Comparison of ENCODE assay signal across 8 mouse cellular contexts in the genomic region with DNA sequence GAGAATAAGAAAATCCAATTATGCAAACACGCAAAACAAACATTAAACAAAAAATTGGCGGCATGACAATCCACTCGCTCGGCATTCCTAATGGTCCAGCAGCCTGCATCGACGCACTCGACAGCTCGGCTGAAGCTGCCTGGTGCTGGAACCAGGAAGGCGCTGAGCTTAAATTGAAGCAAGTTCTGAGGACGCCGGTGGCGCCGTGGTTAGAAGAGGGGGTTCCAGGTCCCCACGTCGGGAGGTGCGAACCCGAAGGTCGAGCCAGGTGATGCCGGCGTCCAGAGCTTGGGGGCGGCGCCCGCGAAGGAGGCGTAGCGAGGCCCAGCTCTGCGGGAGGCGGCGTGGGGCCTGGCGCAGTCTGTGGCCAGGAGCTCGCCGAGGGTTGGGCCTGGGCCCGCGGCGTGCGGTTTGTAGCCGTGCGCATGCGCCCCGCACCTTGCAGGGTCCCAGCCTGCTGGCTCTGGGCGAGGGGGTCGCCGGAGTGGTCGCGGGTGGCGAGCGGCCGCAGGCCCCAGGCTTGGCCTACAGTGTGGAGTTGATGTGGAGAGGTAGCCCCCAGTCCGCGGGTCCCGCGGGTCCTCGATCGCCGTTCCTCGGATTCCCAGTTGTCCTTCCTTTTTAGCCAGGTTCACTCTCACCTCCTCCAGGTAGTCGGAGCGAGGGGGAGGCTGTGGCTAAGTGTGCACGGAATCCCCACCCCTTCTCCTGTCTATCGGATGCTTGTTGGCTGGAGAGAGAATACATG. TPM values are rescaled to one million over a fixed set of nuclear protein-coding genes. Genes with fewer than 3 reads are reported as not detected.
DNase-seq lines count a peak whose midpoint lies in the region; ATAC-seq and TF ChIP-seq lines count a peak whose summit lies in the region.

No protein-coding gene starts in this region.

- no peaks in the 10 kb centered on the region for H3K9me3 ChIP-seq in embryonic facial prominence, embryonic 11.5 days (replicated peaks; ENCODE audit: control insufficient read depth, low read length)
- H3K9me3 ChIP-seq in midbrain, embryonic 11.5 days (ENCODE audit: control insufficient read depth, low read length): no peaks in the 10 kb centered on the region

- H3K4me1 ChIP-seq in embryonic facial prominence, embryonic 11.5 days (ENCODE audit: control insufficient read depth, insufficient read depth, low read length): no peaks in the 10 kb centered on the region; the same call in 1 of the 2 replicates
- peaks cover 6% of the 10 kb centered on the region; the same call in 1 of the 2 replicates for H3K4me1 ChIP-seq in midbrain, embryonic 11.5 days (ENCODE audit: control insufficient read depth, insufficient read depth, low read length)
- peaks cover 6% of the 10 kb centered on the region; the same call in 1 of the 2 replicates for H3K4me1 ChIP-seq in small intestine, adult 2 months (ENCODE audit: control insufficient read depth, insufficient read depth, insufficient read length, low read length)

- peak overlapping the region; percentile 74 for H3K4me3 ChIP-seq in embryonic facial prominence, embryonic 11.5 days (ENCODE audit: low read depth, low read length)
- H3K4me3 ChIP-seq in midbrain, embryonic 11.5 days (ENCODE audit: low read depth, low read length): peak overlapping the region; percentile 77
- peak overlapping the region; percentile 93 for H3K4me3 ChIP-seq in small intestine, adult 2 months (ENCODE audit: low read depth, low read length)

- H3K36me3 ChIP-seq in embryonic facial prominence, embryonic 11.5 days (replicated peaks; ENCODE audit: control insufficient read depth, insufficient read depth, low read depth, low read length): no peaks in the 10 kb centered on the region
- H3K36me3 ChIP-seq in midbrain, embryonic 11.5 days (ENCODE audit: control insufficient read depth, insufficient read depth, low read length): no peaks in the 10 kb centered on the region
- no peaks in the 10 kb centered on the region for H3K36me3 ChIP-seq in small intestine, adult 2 months (ENCODE audit: control insufficient read depth, insufficient read depth, low read length)

- no peak overlapping the region for H3K27ac ChIP-seq in embryonic facial prominence, embryonic 11.5 days (replicated peaks; ENCODE audit: low read depth, low read length)
- H3K27ac ChIP-seq in midbrain, embryonic 11.5 days (ENCODE audit: low read depth, low read length): no peak overlapping the region
- H3K27ac ChIP-seq in small intestine, adult 2 months (ENCODE audit: insufficient read depth, low read depth, low read length): no peak overlapping the region

- DNase-seq in urinary bladder, adult 18-20 months (ENCODE audit: low spot score in 2 of 2): peak; percentile 67 to 84
- no peak for DNase-seq in urinary bladder, postnatal 10 days (ENCODE audit: low spot score)
- DNase-seq in embryonic facial prominence, embryonic 11.5 days (ENCODE audit: low spot score): peak; percentile 92
- peak; percentile 78 for DNase-seq in kidney, adult 11 months
- DNase-seq in left cerebral cortex, postnatal 4 days: peak; percentile 75
- DNase-seq in midbrain, embryonic 11.5 days (ENCODE audit: low spot score, missing footprints): peak; percentile 98

- peak; percentile 95 for ATAC-seq in embryonic facial prominence, embryonic 11.5 days (replicated peaks; ENCODE audit: insufficient number of reproducible peaks, low FRiP score, low TSS enrichment, low read depth)
- peak; percentile 81 for ATAC-seq in granulocyte monocyte progenitor cell, adult 5-6 weeks (replicated peaks; ENCODE audit: poor library complexity, severe bottlenecking)
- peak; percentile 94 for ATAC-seq in midbrain, embryonic 11.5 days (ENCODE audit: low FRiP score)

- intact Hi-C loops in left cerebral cortex, postnatal 4 days (cut with DNase I): no loop called here

- TF ChIP-seq CTCF in small intestine, adult 2 months (IDR thresholded peaks at IDR 0.05; ENCODE audit: extremely low read depth, insufficient read length, insufficient replicate concordance, low read depth, low read length): no peak

- peak overlapping the region; percentile 75 for H3K9ac ChIP-seq in embryonic facial prominence, embryonic 11.5 days (replicated peaks; ENCODE audit: low read length)
- peak overlapping the region; percentile 86 for H3K9ac ChIP-seq in midbrain, embryonic 11.5 days (ENCODE audit: low read length)

- peak overlapping the region; percentile 70 for H3K4me2 ChIP-seq in embryonic facial prominence, embryonic 11.5 days (ENCODE audit: low read depth, low read length)
- H3K4me2 ChIP-seq in midbrain, embryonic 11.5 days: peak overlapping the region; percentile 72

- H3K27me3 ChIP-seq in embryonic facial prominence, embryonic 11.5 days (ENCODE audit: control insufficient read depth, insufficient read depth, low read length): peaks cover 4% of the 10 kb centered on the region; the same call in 1 of the 2 replicates
- H3K27me3 ChIP-seq in midbrain, embryonic 11.5 days (ENCODE audit: control insufficient read depth, insufficient read depth, low read length): peaks cover 28% of the 10 kb centered on the region
- peaks cover 24% of the 10 kb centered on the region for H3K27me3 ChIP-seq in small intestine, adult 2 months (ENCODE audit: control insufficient read depth, insufficient read depth, low read length)

- no peak for TF ChIP-seq POLR2A in small intestine, adult 2 months (IDR thresholded peaks at IDR 0.05; ENCODE audit: low read depth, low read length)

- WGBS in embryonic facial prominence, embryonic 11.5 days: under 1% methylated on average over 60 of the region's 60 CpGs
- WGBS in midbrain, embryonic 11.5 days: under 1% methylated on average over 56 of the region's 60 CpGs
- WGBS in small intestine, adult 2 months: under 1% methylated on average over 59 of the region's 60 CpGs

RNA-seq across cellular contexts. Expression of gene Shox2, which starts 4.1 kb away (rescaled TPM):
- polyA plus RNA-seq in embryonic facial prominence, embryonic 11.5 days (2014; fragmentation: Nextera tagmentation; extraction: Ambion mirVana): 19.3 and 20.7 TPM in 2 replicates
- total RNA-seq in granulocyte monocyte progenitor cell, adult 5-6 weeks (2014; fragmentation: Nextera tagmentation): not detected in 2 replicates
- total RNA-seq in granulocyte monocyte progenitor cell, adult 5-6 weeks (2017): not detected in 2 replicates
- under 1 TPM in 1 of 2 experiments, not detected in 1; 0.76 TPM for total RNA-seq in left cerebral cortex, postnatal 4 days (2021)
- 54.3 and 57.8 TPM in 2 replicates for polyA plus RNA-seq in midbrain, embryonic 11.5 days (2014; fragmentation: Nextera tagmentation; extraction: Ambion mirVana)
- 0.09 TPM in 1 of 2 replicates, not detected in the other for polyA plus RNA-seq in small intestine, adult 2 months (2012; rRNA removed)

RNA-seq across cellular contexts. Expression of gene Rsrc1, which starts 4.5 kb away (rescaled TPM):
- polyA plus RNA-seq in embryonic facial prominence, embryonic 11.5 days (2014; fragmentation: Nextera tagmentation; extraction: Ambion mirVana): 52.5 and 54.8 TPM in 2 replicates
- total RNA-seq in granulocyte monocyte progenitor cell, adult 5-6 weeks (2014; fragmentation: Nextera tagmentation): 41.4 and 44.6 TPM in 2 replicates
- 53.2 and 55.3 TPM in 2 replicates for total RNA-seq in granulocyte monocyte progenitor cell, adult 5-6 weeks (2017)
- 10 to 100 TPM; 30.2 to 31.4 TPM for total RNA-seq in left cerebral cortex, postnatal 4 days (2021)
- polyA plus RNA-seq in midbrain, embryonic 11.5 days (2014; fragmentation: Nextera tagmentation; extraction: Ambion mirVana): 59.6 and 61.7 TPM in 2 replicates
- polyA plus RNA-seq in small intestine, adult 2 months (2012; rRNA removed): 0.95 and 1.3 TPM in 2 replicates

Comparison
In these comparisons a context has a peak if more than half of its experiments do, and no peak if none do; other contexts are left out.
1. RNA of gene Shox2, which starts 4.1 kb away (polyA plus RNA-seq): 54.3 to 57.8 TPM in midbrain, embryonic 11.5 days and 19.3 to 20.7 TPM in embryonic facial prominence, embryonic 11.5 days; 0.09 TPM in small intestine, adult 2 months; every median in the first group is over 10 times any median in the second.
2. RNA of gene Rsrc1, which starts 4.5 kb away (polyA plus RNA-seq): 59.6 to 61.7 TPM in midbrain, embryonic 11.5 days and 52.5 to 54.8 TPM in embryonic facial prominence, embryonic 11.5 days; 0.95 to 1.3 TPM in small intestine, adult 2 months; every median in the first group is over 10 times any median in the second.
3. Peak in every context shown above with its lines, with median percentiles within 50 percentile points of each other: ATAC-seq and H3K4me3 ChIP-seq.